Mouse (Mus musculus): ENCODE measurements around the gene Grin2d. TPM values are rescaled to one million over a fixed set of nuclear protein-coding genes. Genes with fewer than 3 reads are reported as not detected.

The Grin2d gene
- polyA plus RNA-seq, 1 experiment: 0.65 TPM

DNA sequence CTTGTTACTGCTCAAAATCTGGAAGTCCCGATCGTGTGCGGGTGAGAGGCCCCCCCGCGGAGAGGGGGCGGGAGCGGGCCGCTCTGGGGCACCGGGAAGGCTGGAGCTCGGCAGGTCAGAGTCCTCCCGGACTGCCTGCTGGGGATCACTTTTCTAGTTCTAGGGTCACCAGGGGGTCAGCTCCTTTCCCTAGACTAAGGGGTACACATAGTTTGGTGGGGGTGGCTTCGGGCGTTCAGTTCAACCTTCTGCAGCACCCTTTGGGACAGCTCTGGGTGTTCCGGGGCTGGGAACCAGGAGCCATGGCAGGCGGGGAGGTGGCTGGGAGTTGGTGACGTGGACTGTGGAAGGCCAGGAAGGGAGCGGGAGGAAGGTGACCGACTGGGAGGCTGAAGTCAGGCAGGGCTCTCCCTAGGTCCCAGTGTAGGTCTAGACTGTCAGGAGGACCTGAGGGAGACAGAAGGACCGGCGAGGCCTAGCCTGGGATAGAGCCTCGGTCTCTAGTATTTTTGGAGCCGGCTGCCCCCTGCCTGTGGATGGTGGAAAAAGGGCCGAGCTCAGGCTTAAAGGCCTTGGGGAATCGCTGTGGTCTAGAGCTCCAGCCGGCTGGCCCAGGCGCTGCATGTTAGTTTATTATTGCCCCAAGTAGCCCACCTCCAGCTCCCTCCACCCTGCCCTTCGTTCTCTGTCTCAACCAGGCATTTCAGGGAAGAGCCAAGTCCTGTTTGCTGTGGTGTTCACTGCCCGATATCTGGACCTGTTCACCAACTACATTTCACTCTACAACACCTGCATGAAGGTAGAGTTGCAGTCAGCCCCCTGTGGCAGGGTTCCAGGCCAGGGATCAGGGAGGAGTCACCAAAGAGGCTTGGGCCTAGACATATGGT lies 4.9 kb downstream of the Grin2d start:
- Histone ChIP-seq H3K27me3 (ENCODE audit: control insufficient read depth, insufficient read depth, insufficient read length) (peaks cover 11% of the 10 kb centered on the region), H3ac (ENCODE audit: control insufficient read depth, insufficient read length) (peak overlapping the region; percentile 57), H3K4me2 (ENCODE audit: low read depth) (peak overlapping the region; percentile 88), H3K79me2 (ENCODE audit: control insufficient read depth, insufficient read depth) (peaks cover 29% of the 10 kb centered on the region), H3K4me3 (peak overlapping the region; percentile 94), H3K36me3 (ENCODE audit: control insufficient read depth, insufficient read depth) (peaks cover 9% of the 10 kb centered on the region)
- TF ChIP-seq E2F4 (IDR thresholded peaks at IDR 0.05; ENCODE audit: insufficient read depth) (no peak), POLR2AphosphoS2 (IDR thresholded peaks at IDR 0.05; ENCODE audit: insufficient read length, low read depth) (peak; percentile 46)

DNA sequence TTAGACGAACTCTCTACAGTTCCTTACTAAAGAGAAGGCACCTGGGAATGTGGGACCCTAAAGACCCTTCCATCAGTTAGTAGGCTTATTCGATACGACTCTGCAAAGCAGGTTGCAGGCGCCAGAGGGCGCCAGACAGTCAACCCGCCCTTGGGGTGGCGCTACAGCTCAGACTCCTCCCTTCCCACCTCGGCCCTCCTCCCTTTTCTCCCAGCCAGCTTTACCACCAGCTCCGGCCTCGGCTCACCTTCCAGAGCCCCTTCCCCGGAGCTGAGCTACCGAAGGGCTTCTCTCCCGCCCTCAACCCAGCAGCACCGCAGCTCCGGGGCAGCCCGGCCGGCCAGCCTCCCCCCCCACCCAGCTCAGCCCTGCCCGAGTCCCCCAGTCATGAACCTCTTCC lies 5.6 kb downstream of the Grin2d start, which contains the start of gene Kdelr1:
Kdelr1 (plus strand) TSS at position 149 of the 400 bp plus-strand sequence.
- no peak for TF ChIP-seq MYOD1 (IDR thresholded peaks at IDR 0.05; ENCODE audit: control insufficient read depth in 1 of 3, insufficient read length in 2 of 3, low read depth in 2 of 3)
- no peak for TF ChIP-seq SRF (IDR thresholded peaks at IDR 0.05; ENCODE audit: control insufficient read depth, insufficient read length, low read depth)
- TF ChIP-seq TCF3 (IDR thresholded peaks at IDR 0.05; ENCODE audit: insufficient read length, low read depth): no peak
- no peak for TF ChIP-seq USF1 (IDR thresholded peaks at IDR 0.05; ENCODE audit: low read depth)
- TF ChIP-seq CEBPB (IDR thresholded peaks at IDR 0.05; ENCODE audit: insufficient read depth, poor library complexity, severe bottlenecking): no peak
- TF ChIP-seq MYOG (IDR thresholded peaks at IDR 0.05; ENCODE audit: control insufficient read depth in 1 of 3, insufficient read depth in 1 of 3, insufficient read length in 2 of 3, low read depth in 2 of 3): no peak
- TF ChIP-seq POLR2AphosphoS2 (IDR thresholded peaks at IDR 0.05; ENCODE audit: insufficient read length, low read depth): peak; percentile 77
- TF ChIP-seq TCF12 (IDR thresholded peaks at IDR 0.05; ENCODE audit: insufficient read depth, poor library complexity, severe bottlenecking): no peak
- peak; percentile 69 for TF ChIP-seq POLR2A (IDR thresholded peaks at IDR 0.05; ENCODE audit: insufficient read length, low read depth)
- TF ChIP-seq REST (IDR thresholded peaks at IDR 0.05; ENCODE audit: insufficient read depth, insufficient read length): no peak
- Histone ChIP-seq H3K4me2 (ENCODE audit: low read depth) (peak within 1 kb of the TSS; percentile 88), H3K4me3 (peak within 1 kb of the TSS; percentile 94), H3K79me2 (ENCODE audit: control insufficient read depth, insufficient read depth) (peaks cover 29% of the 10 kb centered on the region), H3ac (ENCODE audit: control insufficient read depth, insufficient read length) (peak within 1 kb of the TSS; percentile 57), H3K27me3 (ENCODE audit: control insufficient read depth, insufficient read depth, insufficient read length) (peaks cover 11% of the 10 kb centered on the region), H3K36me3 (ENCODE audit: control insufficient read depth, insufficient read depth) (peaks cover 6% of the 10 kb centered on the region)

DNA sequence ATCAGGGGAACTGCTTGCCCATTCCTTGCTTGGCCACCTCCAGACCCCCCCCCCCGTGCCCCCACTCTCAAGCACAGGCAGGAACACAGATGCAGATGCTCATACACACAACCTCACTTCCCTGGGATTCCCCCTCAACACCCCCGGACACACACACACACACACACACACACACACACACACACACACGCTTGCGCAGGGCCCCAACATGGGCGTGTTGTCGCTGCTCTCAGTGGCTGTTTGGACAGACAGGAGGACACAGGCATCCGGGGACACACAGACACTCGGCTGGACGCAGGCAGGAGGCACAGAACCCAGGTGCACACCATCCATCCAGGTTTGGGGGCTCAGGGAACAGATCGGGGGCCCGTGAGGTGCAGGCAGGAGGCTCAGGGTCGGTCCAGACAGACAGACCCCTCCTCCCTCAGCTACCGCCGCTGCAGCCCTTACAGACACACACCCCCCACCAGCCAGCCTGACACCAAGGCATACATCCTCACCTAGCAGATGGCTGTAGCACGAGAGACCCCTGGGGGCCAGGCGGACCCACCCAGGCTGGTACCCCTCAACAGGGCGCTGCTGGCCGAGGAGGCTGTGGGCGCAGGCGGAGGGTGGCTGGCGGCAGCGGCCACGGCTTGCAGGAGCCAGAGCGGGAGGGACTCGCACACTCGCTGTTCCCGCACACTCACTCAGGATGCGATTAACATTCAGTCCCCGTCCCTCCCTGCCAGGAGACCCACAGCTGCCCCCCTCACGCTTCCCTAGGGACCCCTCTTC lies 7.7 kb downstream of the Grin2d start:
- Histone ChIP-seq H3K27me3 (ENCODE audit: control insufficient read depth, insufficient read depth, insufficient read length) (peaks cover 11% of the 10 kb centered on the region), H3K79me2 (ENCODE audit: control insufficient read depth, insufficient read depth) (peaks cover 25% of the 10 kb centered on the region), H3K4me3 (no peak overlapping the region), H3K4me2 (ENCODE audit: low read depth) (no peak overlapping the region), H3ac (ENCODE audit: control insufficient read depth, insufficient read length) (no peak overlapping the region), H3K36me3 (ENCODE audit: control insufficient read depth, insufficient read depth) (no peaks in the 10 kb centered on the region)
- no peak for TF ChIP-seq USF1 (IDR thresholded peaks at IDR 0.05; ENCODE audit: low read depth)
- peak; percentile 56 for TF ChIP-seq POLR2AphosphoS2 (IDR thresholded peaks at IDR 0.05; ENCODE audit: insufficient read length, low read depth)
- no peak for TF ChIP-seq TCF12 (IDR thresholded peaks at IDR 0.05; ENCODE audit: insufficient read depth, poor library complexity, severe bottlenecking)

DNA sequence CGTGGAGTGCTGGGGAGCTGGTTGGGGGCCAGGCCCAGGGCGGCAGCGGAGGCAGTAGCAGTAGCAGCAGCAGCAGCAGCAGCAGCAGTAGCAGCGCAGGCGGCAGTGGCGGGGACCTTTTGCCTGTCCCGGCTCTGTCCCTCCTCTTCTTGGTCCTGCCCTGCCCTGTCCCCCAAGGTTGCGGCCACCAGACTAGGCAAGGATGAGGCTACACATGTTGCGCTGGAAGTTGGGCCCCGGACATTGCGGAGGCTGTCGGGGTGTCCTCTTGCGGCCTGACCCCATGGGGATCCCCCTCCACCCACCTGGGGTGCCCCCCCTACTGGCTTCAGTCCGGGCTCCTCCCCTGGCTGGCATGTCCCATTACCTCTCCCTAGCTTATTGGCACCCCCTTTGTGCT lies 8.4 kb downstream of the Grin2d start:
- Histone ChIP-seq H3K4me2 (ENCODE audit: low read depth) (no peak overlapping the region), H3ac (ENCODE audit: control insufficient read depth, insufficient read length) (no peak overlapping the region), H3K27me3 (ENCODE audit: control insufficient read depth, insufficient read depth, insufficient read length) (peaks cover 11% of the 10 kb centered on the region), H3K36me3 (ENCODE audit: control insufficient read depth, insufficient read depth) (no peaks in the 10 kb centered on the region), H3K79me2 (ENCODE audit: control insufficient read depth, insufficient read depth) (peaks cover 20% of the 10 kb centered on the region), H3K4me3 (no peak overlapping the region)
- peak; percentile 38 for TF ChIP-seq POLR2AphosphoS2 (IDR thresholded peaks at IDR 0.05; ENCODE audit: insufficient read length, low read depth)
- TF ChIP-seq SRF (IDR thresholded peaks at IDR 0.05; ENCODE audit: control insufficient read depth, insufficient read length, low read depth): no peak

DNA sequence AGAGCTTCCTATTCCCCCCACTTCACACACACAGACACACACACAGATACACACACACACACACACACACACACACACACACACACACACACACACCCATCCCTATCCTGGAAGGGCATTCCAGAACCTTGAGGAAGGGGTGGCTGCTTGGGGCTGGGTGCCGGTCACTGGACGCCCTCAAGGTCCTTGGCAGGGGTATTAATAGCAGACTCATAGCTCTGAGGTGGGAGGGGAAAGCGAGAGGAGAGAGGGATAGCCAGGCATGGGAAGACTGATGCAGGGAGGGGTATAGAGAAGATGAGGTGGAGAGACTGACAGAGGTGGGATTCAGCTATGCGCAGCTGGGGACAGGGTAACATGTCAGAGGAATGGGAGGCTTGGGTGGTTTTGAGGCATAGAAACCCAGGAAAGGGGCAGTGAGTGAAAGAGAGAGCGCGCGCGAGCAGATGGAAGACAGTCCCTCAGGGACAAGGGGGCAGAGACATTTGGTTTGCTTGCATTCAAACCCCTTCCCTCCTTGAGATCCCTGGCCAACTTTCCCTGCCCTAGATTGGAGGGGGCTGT lies 9.0 kb downstream of the Grin2d start:
- Histone ChIP-seq H3K27me3 (ENCODE audit: control insufficient read depth, insufficient read depth, insufficient read length) (peaks cover 11% of the 10 kb centered on the region), H3K79me2 (ENCODE audit: control insufficient read depth, insufficient read depth) (peaks cover 14% of the 10 kb centered on the region)

More for the DNA sequence above, 9.0 kb downstream of the Grin2d start:
- H3ac ChIP-seq (ENCODE audit: control insufficient read depth, insufficient read length): no peak overlapping the region
- TF ChIP-seq TCF3 (IDR thresholded peaks at IDR 0.05; ENCODE audit: insufficient read length, low read depth): no peak
- TF ChIP-seq SRF (IDR thresholded peaks at IDR 0.05; ENCODE audit: control insufficient read depth, insufficient read length, low read depth): no peak
- TF ChIP-seq TCF12 (IDR thresholded peaks at IDR 0.05; ENCODE audit: insufficient read depth, poor library complexity, severe bottlenecking): no peak
- no peak for TF ChIP-seq MYOG (IDR thresholded peaks at IDR 0.05; ENCODE audit: control insufficient read depth in 1 of 3, insufficient read depth in 1 of 3, insufficient read length in 2 of 3, low read depth in 2 of 3)
- no peak for TF ChIP-seq CEBPB (IDR thresholded peaks at IDR 0.05; ENCODE audit: insufficient read depth, poor library complexity, severe bottlenecking)
- no peak overlapping the region for H3K4me2 ChIP-seq (ENCODE audit: low read depth)
- no peaks in the 10 kb centered on the region for H3K36me3 ChIP-seq (ENCODE audit: control insufficient read depth, insufficient read depth)
- no peak overlapping the region for H3K4me3 ChIP-seq

Data from myocyte (in vitro differentiated cells).